Mouse (Mus musculus): ENCODE data around the gene Cela3a.

The Cela3a gene

DNA sequence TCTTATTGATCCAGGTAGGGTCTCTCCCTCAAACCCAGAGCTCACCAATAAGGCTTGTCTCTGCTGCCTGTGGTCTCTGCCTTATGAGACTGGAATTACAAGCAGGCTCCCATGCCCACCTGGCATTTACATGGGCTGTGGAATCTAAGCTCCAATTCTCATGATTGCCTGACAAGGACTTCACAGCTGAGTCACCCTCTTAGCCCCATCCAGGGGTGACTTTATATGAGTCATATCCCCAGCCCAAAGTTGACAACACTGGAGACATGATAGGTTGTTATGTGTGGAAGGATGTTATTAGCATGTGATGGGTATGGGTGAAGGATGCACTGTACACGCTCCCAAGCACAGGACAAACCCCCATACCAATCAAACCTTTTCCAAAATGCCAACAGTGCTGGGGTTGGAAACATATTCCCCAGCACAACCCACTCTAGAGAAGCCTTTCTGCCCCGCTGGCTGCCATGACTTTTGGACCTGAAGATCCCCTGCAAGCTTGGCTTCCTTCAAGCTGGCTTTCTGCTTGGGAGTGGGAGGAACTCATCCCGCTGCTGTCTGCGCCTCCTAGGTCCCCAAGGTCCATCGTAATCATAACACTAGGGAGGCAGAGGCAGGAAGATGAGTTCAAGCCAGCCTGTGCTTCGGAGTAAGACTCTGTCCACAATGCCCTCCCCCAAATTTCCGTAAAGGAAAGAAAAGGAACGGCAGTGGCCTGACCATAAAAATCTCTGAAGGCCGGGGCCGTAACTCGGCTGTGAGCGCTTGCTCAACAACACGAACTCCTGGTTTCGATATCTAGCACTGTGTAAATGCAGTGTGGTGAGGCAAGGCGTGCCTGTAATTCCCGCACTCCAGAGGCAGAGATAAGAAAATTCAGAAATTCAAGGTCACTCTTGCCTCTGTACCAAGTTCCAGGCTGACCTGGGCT lies 37.7 kb downstream of the Cela3a start:
- no peak for DNase-seq (ENCODE audit: low spot score)

- DNase-seq (ENCODE audit: low spot score) = no peak
Measured at GRCm38 (mm10) chr4:137369954-137370750, 39.4 kb downstream of the Cela3a start.

DNA sequence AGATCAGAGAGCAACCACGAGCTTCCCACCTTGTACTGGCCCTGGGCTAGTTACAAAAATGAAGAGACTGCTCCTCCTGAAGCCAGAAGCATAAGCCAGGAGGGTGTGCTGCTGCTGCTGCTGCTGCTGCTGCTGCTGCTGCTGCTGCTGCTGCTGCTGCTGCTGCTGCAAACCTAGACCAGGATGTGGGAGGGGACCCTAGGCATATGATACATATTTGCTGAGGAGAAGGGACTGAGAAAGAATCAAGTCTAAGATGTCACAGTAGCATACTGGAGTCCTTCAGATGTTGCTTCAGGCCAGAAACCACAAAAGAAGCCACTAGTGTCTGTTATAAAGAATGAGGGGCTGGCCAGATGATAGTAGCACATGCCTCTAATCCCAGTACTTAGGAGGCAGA lies 41.4 kb downstream of the Cela3a start:
- DNase-seq (ENCODE audit: low spot score) = no peak

DNA sequence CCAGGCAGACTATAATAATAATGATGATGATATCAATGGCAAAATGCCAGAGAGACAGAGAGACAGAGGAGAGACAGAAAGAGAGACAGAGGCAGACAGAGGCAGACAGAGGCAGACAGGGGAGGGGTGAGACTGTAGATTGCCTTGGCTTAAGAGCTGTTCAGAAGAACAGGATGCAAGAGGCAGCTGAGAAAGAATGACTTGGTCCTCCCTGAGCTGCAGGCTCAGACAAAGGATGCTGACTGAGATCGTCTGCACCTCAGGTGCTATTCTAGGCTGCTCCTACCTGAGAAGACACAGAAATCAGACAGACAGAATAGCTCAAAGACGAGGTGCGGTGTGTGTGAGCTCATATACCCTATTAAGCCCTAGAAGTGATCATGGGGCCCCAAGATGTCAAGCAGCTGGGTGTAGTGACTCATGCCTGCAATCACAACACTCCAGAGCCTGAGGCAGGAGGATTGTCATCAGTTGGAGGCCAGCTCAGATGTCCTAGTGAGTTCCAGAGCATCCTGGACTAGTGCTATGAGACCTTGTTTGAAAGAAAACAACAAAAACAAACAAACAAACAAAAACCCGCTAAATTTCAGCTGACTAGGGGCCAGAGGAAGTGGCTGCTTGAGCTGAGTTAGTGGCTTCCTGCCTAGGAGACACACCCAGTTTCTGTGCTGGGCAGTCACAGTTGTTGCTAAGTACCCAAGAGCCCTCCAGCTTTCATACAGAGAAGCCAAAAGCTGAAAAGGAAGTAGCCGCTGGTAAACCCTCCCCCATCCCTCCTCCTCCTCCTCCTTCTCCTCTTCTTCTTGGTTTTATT lies 42.1 kb downstream of the Cela3a start:
- DNase-seq (ENCODE audit: low spot score) = no peak

DNA sequence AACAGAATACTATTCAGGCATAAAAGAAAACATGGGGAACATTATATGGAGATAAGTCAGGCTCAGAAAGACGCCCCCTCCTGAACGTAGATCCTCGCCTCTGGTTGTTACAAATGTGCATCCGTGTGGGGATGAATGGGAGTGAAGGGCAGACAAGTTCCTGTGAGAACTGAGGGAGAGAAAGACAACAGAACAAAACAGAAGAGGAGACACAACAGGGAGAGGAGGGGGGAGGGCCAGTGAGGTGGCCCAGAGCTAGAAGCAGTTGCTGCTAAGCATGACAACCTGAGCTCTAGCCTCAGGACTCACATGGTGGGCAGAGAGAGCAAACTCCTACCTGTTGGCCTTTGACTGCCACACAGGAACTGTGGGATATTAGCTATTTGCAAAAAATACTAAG lies 43.5 kb downstream of the Cela3a start:
- DNase-seq (ENCODE audit: low spot score) = no peak

GRCm38 (mm10) chr4:137365356-137366062 lies 44.1 kb downstream of the Cela3a start:
- DNase-seq (ENCODE audit: low spot score) = no peak

DNA sequence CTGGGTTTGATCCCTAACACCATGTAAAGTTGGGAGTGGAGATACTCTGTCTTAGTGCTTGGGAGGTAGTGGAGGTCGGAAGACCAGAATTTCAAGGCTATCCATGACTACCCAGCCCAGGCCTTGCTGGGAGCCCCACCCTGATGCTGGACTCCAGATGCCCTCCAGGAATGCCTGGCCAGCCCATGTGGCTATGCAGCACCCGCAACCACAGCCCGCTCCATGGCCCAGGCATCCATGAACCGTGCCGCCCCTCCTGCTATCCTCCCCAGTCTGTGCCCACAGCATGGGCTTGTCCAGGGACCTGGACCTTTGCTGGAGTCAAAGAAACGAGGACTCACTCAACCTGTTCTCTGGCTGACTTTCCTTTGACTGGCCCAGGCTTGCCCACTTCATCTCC lies 44.8 kb downstream of the Cela3a start:
- DNase-seq (ENCODE audit: low spot score) = no peak

DNA sequence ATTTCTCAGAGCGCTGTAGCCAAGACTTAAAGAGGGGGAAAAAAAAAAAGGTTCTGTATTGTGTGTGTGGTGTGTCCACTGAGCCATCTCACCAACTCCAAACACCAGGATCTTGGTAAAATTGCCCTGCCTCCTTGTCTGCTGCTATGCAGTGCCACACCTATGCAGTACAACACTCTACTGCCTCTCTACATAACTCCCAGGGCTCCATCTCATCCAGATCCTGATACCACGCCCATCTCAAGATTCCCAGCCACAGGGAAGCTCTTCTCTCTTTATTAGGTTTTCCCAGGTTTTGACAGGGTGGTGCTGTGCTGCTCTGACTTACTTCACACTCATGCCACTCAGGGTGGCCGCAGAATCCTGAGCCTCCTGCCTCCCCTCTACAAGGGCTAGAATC lies 48.6 kb downstream of the Cela3a start:
- no peak for DNase-seq (ENCODE audit: low spot score)

DNA sequence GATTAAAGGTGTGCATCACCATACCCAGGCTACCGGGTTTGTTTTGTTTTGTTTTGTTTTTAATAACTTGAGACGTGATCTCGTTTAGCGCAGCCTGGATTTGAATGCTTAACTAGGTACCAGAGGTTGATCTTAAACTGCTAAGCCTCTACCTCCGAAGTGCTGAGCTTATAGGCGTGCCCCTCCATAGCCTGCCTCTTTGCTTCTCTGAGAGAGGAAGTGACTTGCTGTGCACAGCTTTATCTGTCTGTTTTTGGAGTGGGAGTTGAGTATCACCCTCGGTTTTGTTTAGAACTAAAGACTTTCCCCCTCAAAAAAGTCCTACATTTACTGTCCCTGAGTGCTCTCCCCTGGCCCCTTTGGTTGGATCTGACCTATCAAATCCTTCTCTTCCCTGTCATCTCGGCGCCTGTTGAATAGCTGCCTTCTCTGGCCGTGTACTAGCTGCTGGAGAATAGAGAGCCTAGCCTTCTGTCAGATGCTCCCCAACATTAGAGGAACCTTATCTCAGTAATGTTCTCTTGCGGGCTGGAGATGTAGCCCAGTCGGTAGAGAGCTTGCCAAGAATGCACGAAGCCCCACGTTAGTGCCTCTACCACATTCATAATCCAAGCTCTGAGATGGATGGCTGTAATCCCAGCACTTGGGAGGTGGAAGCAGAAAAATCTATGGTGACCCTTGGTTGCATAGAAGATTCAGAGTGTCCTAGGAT lies 51.1 kb downstream of the Cela3a start:
- DNase-seq (ENCODE audit: low spot score) = no peak

DNA sequence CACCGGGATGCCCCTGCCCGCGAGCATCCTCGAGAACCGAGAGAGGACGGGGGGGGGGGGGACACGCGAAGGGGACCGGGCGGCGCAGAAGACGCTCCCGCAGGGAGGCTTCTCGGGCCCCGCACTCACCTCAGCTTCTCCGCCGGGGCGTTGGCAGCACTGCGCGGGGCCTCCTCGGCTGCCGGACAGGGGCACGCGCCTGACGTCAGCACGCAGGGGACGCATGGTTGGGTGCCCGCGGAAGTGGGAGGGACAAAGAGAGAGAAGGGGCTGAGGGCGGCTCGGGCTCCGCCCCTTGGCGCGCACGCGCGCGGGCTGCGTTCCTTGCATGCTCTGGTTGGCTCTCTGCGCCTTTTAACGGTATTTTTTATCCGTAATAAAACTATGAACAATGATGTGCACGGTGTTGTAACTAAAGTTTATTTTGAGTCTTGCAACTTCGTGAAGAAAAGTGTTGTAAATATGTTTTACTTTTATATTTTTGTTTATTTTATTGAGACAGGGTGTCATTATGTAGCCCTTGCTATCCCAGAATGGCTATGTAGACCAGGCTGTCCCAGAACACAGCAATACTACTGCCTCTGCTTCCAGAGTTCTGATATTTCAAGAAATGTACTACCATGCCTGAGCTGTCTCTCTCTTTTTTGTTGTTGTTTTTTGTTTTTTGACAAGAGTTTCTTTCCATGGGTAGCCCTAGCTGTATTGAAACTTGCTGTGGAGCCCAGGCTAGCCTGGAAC lies 51.9 kb downstream of the Cela3a start, which contains the start of gene Cdc42:
Gene Cdc42 (minus strand): TSS at position 204 of the 738 bp plus-strand sequence.
- peak; percentile 96 for DNase-seq (ENCODE audit: low spot score)

DNA sequence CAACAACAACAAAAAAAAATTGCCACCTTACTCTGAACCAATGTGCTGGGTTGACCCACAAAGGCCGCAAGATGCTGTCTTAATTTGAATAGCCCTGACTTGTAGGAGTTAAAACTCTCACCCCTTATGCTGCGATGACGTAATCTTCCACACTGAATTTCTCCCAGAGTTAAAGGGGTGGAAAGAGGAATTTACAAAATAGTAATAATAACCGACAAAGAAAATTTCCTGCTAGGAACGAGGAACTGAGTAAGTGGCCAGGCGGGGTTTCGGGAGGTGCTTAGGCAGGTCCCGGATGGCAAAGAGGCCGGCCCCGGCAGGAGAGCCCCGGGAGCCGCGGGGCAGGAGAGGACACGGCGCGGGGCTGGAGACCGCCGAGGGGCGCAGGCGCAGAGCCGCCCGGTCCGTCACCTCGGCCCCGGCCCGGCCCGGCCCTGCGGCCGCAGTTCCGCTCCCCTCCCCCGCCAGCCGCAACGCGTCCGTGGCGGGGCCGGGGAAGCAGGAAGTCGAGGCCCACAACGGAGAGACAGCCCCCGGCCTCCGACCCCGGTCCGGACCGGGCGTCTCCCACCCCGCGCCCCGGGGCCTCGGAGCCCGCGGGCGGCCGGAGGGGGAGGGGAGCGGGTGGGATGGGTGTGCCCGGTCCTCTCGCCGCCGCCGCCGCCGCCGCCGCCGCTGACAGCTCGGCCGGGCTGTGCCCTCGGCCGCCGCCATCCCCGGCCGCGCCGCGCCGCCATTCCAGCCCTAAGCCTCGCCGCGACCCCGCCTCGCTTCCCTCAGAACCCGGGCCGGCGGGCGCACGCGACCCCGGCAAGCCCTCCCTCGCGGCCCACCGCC lies 52.7 kb downstream of the Cela3a start:
- DNase-seq (ENCODE audit: low spot score) = peak; percentile 56
